Mouse (Mus musculus): Measurements from ENCODE around the gene Mars2. TPM values are rescaled to one million over a fixed set of nuclear protein-coding genes. Genes with fewer than 3 reads are reported as not detected.

Mars2 gene
- 1.2 TPM for polyA plus RNA-seq (2014; fragmentation: Illumina TruSeq; extraction: RNeasy Lipid Tissue Mini Kit (QIAGEN cat#74804); ENCODE audit: low read depth, low replicate concordance)

DNA sequence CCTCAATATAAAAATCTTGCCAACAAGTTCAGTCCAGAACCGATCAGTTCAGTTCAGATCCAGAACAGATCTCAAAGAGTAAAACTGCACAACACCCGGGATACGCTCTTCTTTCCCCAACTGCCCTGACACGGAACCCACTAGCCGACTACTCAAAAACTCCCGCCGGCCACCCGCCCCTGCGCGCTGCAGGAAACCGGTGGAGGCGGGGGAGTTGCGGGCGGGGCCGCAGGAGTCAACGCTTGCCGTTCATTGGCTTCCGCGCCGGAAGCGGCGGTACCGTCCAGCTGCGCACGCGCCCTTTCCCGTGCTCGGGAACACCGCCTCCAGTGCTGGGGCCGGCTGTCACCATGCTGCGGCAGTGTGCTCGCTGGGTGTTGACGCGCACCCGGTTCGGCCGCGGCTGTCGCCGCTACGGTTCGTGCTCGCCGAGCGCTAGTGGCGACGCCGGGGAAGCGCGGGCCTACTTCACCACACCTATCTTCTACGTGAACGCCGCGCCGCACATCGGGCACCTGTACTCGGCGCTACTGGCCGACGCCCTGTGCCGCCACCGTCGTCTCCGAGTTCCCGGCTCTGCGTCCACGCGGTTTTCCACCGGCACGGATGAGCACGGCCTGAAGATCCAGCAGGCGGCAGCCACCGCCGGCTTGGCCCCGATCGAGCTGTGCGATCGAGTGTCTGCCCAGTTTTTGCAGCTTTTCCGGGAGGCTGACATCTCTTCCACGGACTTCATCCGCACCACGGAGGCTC, at the start of gene Mars2:
TSS of gene Mars2 (plus strand) at position 288 of the 753 bp plus-strand sequence.

DNA sequence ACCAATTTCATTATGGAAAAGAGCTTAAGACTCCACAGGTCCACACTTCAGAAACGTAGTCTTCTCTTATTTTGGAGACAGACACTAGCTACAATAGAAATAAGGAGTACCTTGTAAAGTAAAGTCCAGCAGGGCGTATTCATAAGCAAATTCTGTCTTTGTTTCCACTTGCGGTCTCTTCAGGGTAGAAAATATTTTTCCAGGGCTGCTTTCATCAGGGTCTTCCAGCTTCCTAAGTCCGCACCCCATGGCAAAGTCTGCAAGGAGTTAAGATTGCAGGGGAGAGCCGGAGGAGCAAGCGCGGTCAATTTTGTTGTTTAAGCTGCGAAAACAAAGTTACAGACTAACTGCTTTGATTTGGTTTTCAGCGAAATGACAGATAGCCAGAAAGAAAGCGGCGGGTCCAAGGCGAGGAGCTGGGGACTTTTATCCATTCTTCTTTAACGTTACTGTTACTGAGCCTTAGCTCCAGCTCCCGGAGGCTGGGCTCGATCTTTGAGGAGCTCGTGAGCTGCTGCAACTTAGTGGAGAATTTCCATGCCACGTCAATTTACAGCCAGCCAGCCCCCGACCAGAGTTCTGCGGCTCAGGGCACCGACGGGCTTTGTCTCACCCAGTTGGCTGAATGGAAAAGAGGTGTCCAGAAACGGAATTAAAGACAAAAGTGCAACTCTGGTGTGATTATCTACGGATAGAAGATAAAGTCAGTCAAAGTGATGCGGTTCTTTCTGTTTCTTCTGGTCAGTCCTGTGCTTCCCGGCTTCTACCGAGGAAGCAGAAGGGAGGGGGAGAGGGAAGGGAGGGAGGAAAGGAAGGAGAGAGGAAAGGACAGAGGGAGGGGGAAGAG, 10.7 kb upstream of the Mars2 start, which contains the start of gene Rftn2:
TSS of gene Rftn2 (minus strand) at position 772 of the 847 bp plus-strand sequence.

Other genes with a start within 250 kb of the Mars2 start
- 99.0 TPM for gene Sf3b1, start 209.7 kb upstream of the Mars2 start, polyA plus RNA-seq (2014; fragmentation: Illumina TruSeq; extraction: RNeasy Lipid Tissue Mini Kit (QIAGEN cat#74804); ENCODE audit: low read depth, low replicate concordance)
- gene Coq10b, start 184.4 kb upstream of the Mars2 start, polyA plus RNA-seq (2014; fragmentation: Illumina TruSeq; extraction: RNeasy Lipid Tissue Mini Kit (QIAGEN cat#74804); ENCODE audit: low read depth, low replicate concordance) = 53.2 TPM
- 481 TPM for gene Hspe1, start 149.0 kb upstream of the Mars2 start, polyA plus RNA-seq (2014; fragmentation: Illumina TruSeq; extraction: RNeasy Lipid Tissue Mini Kit (QIAGEN cat#74804); ENCODE audit: low read depth, low replicate concordance)
- gene Hspd1, start 148.9 kb upstream of the Mars2 start, polyA plus RNA-seq (2014; fragmentation: Illumina TruSeq; extraction: RNeasy Lipid Tissue Mini Kit (QIAGEN cat#74804); ENCODE audit: low read depth, low replicate concordance) = 811 TPM
- gene Mob4, start 105.9 kb upstream of the Mars2 start, polyA plus RNA-seq (2014; fragmentation: Illumina TruSeq; extraction: RNeasy Lipid Tissue Mini Kit (QIAGEN cat#74804); ENCODE audit: low read depth, low replicate concordance) = 74.7 TPM
- gene Rftn2, start 10.4 kb upstream of the Mars2 start, polyA plus RNA-seq (2014; fragmentation: Illumina TruSeq; extraction: RNeasy Lipid Tissue Mini Kit (QIAGEN cat#74804); ENCODE audit: low read depth, low replicate concordance) = 0.24 TPM
- gene Boll, start 126.3 kb downstream of the Mars2 start, polyA plus RNA-seq (2014; fragmentation: Illumina TruSeq; extraction: RNeasy Lipid Tissue Mini Kit (QIAGEN cat#74804); ENCODE audit: low read depth, low replicate concordance) = not detected
- gene Plcl1, start 168.7 kb downstream of the Mars2 start, polyA plus RNA-seq (2014; fragmentation: Illumina TruSeq; extraction: RNeasy Lipid Tissue Mini Kit (QIAGEN cat#74804); ENCODE audit: low read depth, low replicate concordance) = 0.34 TPM

Data from liver, adult 10 weeks (tissue).